Mouse (Mus musculus): ENCODE data around the gene Cyth2. TPM values are rescaled to one million over a fixed set of nuclear protein-coding genes. Genes with fewer than 3 reads are reported as not detected.

Cyth2 gene
- polyA plus RNA-seq, 1 experiment from 2014 or later: 271 TPM

DNA sequence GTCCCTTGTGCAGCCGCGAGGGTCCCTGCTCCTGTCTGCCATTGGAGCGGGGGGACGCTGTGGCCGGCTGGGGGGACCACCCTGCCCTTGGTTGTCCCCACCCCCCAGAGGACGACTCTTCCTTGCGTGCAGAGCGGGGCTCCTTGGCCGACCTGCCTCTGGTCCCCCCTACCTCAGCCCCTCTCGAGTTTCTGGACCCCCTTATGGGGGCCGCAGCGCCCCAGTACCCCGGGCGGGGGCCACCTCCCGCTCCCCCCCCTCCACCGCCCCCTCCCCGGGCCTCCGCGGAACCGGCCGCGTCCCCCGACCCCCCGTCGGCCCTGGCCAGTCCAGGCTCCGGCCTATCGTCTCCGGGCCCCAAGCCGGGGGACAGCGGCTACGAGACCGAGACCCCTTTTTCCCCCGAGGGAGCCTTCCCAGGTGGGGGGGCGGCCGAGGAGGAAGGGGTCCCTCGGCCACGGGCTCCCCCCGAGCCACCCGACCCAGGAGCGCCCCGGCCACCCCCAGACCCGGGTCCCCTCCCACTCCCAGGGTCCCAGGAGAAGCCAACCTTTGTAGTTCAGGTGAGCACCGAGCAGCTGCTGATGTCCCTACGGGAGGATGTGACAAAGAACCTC is 20.3 kb downstream of the Cyth2 start:
- no peak for ATAC-seq (ENCODE audit: low FRiP score, low read depth)
- Histone ChIP-seq H3K9me3 (no peaks in the 10 kb centered on the region; the same call in 1 of the 2 replicates), H3K4me2 (no peak overlapping the region), H3K9ac (no peak overlapping the region), H3K27ac (replicated peaks) (no peak overlapping the region), H3K36me3 (peaks cover 72% of the 10 kb centered on the region), H3K27me3 (no peaks in the 10 kb centered on the region), H3K4me1 (replicated peaks) (peaks cover 20% of the 10 kb centered on the region), H3K4me3 (no peak overlapping the region)
- 88% methylated on average over 38 of the region's 44 CpGs for WGBS

DNA sequence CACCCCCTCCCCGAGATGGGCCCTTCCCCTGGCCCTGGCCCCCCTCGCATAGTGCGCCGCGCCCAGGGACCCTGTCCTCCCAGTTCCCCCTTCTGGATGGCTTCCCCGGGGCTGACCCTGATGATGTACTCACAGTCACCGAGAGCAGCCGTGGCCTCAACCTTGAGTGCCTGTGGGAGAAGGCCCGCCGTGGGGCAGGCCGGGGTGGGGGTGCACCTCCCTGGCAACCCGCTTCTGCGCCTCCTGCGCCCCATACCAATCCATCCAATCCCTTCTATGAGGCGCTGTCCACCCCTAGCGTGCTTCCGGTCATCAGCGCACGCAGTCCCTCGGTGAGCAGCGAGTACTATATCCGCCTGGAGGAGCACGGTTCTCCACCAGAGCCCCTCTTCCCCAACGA is 21.1 kb downstream of the Cyth2 start:
- 90% methylated on average over 24 of the region's 24 CpGs for WGBS
- no peak for ATAC-seq (ENCODE audit: low FRiP score, low read depth)

DNA sequence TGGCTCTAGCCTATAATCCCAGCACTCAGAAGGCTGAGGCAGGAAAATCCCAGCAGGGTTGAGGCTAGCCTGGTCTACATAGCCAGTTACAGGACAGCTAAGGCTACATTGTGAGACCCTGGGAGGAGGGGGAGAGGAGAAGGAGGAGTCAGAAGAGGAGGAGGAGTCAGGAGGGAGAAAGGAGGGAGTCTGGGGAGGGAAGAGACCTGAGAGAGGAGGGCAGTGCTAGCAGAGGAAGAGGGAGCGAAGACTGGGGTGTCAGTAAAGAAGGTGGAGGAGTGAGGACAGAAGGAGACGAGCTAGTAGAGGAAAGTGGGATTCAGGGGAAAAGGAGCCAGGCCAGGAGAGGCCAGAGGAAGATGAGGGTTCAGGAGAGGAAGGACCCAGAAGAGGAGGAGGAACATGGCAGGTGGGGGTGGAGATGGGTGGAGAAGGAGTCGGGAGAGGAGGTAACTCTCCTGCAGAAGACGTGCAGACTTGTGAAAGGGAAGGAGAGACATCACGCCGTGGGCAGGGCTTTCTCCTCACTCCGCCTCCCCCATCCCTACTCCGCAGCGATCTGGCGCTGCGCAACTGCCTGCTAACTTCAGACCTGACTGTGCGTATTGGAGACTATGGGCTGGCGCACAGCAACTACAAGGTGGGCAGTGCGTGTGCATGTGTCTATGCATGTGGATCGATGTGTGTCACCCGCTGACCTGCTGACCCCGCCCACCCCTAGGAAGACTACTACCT is 22.5 kb downstream of the Cyth2 start:
- Histone ChIP-seq H3K4me1 (replicated peaks) (peaks cover 15% of the 10 kb centered on the region), H3K4me2 (no peak overlapping the region), H3K27me3 (no peaks in the 10 kb centered on the region), H3K36me3 (peaks cover 83% of the 10 kb centered on the region), H3K9ac (no peak overlapping the region), H3K9me3 (no peaks in the 10 kb centered on the region; the same call in 1 of the 2 replicates), H3K27ac (replicated peaks) (no peak overlapping the region), H3K4me3 (no peak overlapping the region)
- 77% methylated on average over 17 of the region's 17 CpGs for WGBS
- ATAC-seq (ENCODE audit: low FRiP score, low read depth): no peak

More for the DNA sequence above, 21.1 kb downstream of the Cyth2 start:
- Histone ChIP-seq H3K9me3 (no peaks in the 10 kb centered on the region; the same call in 1 of the 2 replicates), H3K27ac (replicated peaks) (no peak overlapping the region), H3K4me2 (no peak overlapping the region), H3K27me3 (no peaks in the 10 kb centered on the region), H3K4me1 (replicated peaks) (peaks cover 15% of the 10 kb centered on the region), H3K36me3 (peaks cover 80% of the 10 kb centered on the region), H3K4me3 (no peak overlapping the region), H3K9ac (no peak overlapping the region)

DNA sequence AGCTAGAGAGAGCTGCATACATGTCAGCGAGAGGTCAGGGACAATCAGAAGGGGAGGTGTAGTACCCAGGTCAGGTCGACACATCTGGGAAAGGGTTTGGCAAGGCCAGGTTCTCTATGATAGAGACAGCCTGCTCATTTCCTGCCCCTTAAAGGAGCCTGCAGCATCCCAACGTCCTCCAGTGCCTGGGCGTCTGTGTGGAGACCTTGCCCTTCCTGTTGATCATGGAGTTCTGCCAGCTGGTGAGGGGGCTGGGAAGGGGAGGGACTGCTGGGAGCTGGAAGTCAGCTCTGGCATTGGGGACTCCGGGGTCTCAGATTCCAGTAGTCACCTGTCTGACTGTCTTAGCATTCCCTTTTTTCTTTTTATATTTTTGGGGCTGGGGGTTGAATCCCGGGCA is 23.7 kb downstream of the Cyth2 start:
- no peak overlapping the region for H3K27ac ChIP-seq (replicated peaks)
- H3K4me3 ChIP-seq: no peak overlapping the region
- 75% methylated on average over 6 of the region's 6 CpGs for WGBS
- no peaks in the 10 kb centered on the region; the same call in 1 of the 2 replicates for H3K9me3 ChIP-seq
- H3K36me3 ChIP-seq: peaks cover 76% of the 10 kb centered on the region
- H3K27me3 ChIP-seq: no peaks in the 10 kb centered on the region
- peaks cover 19% of the 10 kb centered on the region for H3K4me1 ChIP-seq (replicated peaks)
- no peak for ATAC-seq (ENCODE audit: low FRiP score, low read depth)
- H3K4me2 ChIP-seq: no peak overlapping the region
- H3K9ac ChIP-seq: no peak overlapping the region

DNA sequence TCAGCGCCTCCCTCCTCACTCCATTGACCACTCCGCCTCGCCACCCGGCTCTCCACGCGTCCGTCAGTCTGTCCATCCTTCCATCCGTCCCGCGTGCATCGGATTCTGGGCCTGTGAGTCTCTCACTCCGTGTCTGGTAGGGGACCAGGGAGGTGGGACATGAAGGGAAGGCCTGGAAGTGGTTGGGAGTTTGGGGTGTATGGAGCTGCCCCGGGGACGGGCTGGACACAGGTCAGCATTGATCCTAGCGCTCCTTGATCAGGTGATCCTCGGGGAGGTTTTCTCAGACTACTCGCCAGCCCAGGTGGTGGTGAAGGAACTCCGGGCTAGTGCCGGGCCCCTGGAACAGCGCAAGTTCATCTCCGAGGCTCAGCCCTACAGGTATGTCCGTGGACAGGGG is 26.7 kb downstream of the Cyth2 start:
- Histone ChIP-seq H3K36me3 (peaks cover 49% of the 10 kb centered on the region), H3K4me2 (peak overlapping the region; percentile 64), H3K27ac (replicated peaks) (no peak overlapping the region), H3K4me1 (replicated peaks) (peaks cover 22% of the 10 kb centered on the region), H3K9me3 (no peaks in the 10 kb centered on the region; the same call in 1 of the 2 replicates), H3K27me3 (no peaks in the 10 kb centered on the region), H3K4me3 (peak overlapping the region; percentile 90; the same call in 1 of the 2 replicates), H3K9ac (no peak overlapping the region)
- 89% methylated on average over 22 of the region's 22 CpGs for WGBS
- ATAC-seq (ENCODE audit: low FRiP score, low read depth): no peak

DNA sequence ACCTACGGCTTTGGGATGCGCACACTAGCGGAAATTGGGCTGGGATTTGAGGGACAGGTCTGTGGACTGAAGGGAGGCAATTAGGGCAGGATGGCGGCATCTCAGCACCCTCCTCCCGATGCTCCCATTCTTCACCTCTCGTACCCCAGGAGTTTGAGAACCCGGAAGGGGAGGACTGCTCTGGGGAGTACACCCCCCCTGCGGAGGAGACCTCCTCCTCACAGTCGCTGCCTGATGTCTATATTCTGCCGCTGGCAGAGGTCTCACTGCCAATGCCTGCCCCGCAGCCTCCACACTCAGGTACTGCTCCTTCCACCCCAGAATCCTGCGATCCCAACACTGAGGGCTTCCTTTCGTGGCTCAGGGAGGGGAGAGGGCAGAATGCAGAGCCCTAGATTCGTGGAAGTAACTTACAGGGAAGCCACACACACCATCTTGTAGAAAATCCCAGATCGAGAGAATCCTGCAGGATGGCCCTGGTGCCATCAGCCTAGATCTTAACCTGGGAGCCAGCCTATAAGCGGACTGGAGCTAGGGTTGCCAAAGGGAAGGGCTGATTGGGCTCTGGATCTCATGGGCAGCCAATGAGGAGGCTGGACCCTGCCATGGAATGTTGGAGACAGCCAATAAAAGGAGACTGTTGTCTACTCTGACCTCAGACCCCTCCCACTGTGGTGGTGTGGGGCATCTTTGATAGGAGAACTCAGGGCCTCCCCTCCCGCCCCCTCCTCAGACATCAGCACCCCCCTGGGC is 27.5 kb downstream of the Cyth2 start:
- Histone ChIP-seq H3K27me3 (no peaks in the 10 kb centered on the region), H3K4me1 (replicated peaks) (peaks cover 22% of the 10 kb centered on the region), H3K27ac (replicated peaks) (peak overlapping the region; percentile 97), H3K36me3 (peaks cover 42% of the 10 kb centered on the region), H3K4me3 (peak overlapping the region; percentile 90), H3K9me3 (no peaks in the 10 kb centered on the region; the same call in 1 of the 2 replicates), H3K9ac (peak overlapping the region; percentile 96), H3K4me2 (peak overlapping the region; percentile 64)
- peak; percentile 21; the same call in 1 of the 2 replicates for ATAC-seq (ENCODE audit: low FRiP score, low read depth)
- WGBS: 9% methylated on average over 16 of the region's 17 CpGs

DNA sequence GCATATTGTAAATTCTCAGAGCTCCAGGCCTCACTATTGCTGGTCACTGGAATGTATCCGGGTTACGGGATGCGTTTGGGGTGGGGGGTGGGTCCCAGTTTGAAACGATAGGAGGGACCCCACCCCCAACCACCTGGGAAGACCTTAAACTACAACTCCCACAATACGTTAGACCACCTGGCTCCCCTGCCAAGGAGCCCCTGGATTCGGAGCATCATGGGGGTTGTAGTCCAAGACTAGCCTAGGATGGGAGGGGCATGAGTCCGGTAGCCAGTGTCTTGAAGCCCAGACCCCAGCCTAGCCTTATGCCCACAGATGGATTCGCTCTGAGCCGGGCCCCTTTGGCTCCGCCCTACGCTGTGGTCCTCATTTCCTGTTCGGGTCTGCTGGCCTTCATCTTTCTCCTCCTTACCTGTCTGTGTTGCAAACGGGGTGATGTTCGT is 28.2 kb downstream of the Cyth2 start:
- H3K9ac ChIP-seq: peak overlapping the region; percentile 96
- peak overlapping the region; percentile 64 for H3K4me2 ChIP-seq
- H3K4me1 ChIP-seq (replicated peaks): peaks cover 22% of the 10 kb centered on the region
- no peaks in the 10 kb centered on the region for H3K27me3 ChIP-seq
- H3K9me3 ChIP-seq: no peaks in the 10 kb centered on the region; the same call in 1 of the 2 replicates
- H3K27ac ChIP-seq (replicated peaks): peak overlapping the region; percentile 97
- H3K36me3 ChIP-seq: peaks cover 37% of the 10 kb centered on the region
- peak; percentile 39 for ATAC-seq (ENCODE audit: low FRiP score, low read depth)
- H3K4me3 ChIP-seq: peak overlapping the region; percentile 90
- 0% methylated on average over 14 of the region's 14 CpGs for WGBS

DNA sequence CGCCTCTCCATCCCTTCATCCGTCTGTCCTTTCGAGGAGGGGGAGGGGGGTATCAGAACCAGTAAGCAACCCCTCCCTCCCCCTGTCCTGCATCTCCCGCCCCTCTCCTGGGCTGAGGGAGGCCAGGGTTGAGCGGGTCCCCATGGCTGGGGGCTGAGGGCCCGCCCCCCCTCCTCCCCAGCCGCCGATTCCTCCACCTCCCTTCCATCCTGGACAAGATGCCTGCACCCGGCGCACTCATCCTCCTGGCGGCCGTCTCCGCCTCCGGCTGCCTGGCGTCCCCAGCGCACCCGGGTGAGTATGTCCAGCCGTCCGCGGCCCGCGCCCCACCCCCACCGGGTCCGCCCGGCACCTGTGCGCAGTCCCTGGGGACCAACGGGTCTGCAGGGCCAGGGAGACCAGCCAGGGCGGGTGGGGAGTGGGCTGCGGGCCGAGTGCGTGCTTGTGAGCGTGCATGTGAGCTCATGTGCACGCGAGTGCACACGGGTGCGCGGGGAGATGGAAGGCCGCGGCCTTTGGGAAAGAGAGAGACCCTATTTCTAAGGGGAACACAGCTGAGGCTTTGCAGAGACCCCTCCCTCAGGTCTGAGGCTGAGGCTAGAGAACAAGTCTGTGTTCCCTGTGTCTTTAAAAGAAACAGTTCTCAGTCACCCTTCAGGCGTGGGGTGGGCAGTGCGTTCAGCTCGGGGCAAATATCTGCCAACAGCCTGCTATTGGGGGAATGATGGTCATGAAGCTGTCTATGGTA is 28.8 kb downstream of the Cyth2 start:
- Histone ChIP-seq H3K4me2 (peak overlapping the region; percentile 64), H3K9ac (peak overlapping the region; percentile 96), H3K27me3 (no peaks in the 10 kb centered on the region), H3K4me1 (replicated peaks) (peaks cover 22% of the 10 kb centered on the region), H3K4me3 (peak overlapping the region; percentile 90), H3K27ac (replicated peaks) (peak overlapping the region; percentile 97), H3K9me3 (no peaks in the 10 kb centered on the region; the same call in 1 of the 2 replicates), H3K36me3 (peaks cover 31% of the 10 kb centered on the region)
- peak; percentile 2; the same call in 1 of the 2 replicates for ATAC-seq (ENCODE audit: low FRiP score, low read depth)
- under 1% methylated on average over 39 of the region's 42 CpGs for WGBS

DNA sequence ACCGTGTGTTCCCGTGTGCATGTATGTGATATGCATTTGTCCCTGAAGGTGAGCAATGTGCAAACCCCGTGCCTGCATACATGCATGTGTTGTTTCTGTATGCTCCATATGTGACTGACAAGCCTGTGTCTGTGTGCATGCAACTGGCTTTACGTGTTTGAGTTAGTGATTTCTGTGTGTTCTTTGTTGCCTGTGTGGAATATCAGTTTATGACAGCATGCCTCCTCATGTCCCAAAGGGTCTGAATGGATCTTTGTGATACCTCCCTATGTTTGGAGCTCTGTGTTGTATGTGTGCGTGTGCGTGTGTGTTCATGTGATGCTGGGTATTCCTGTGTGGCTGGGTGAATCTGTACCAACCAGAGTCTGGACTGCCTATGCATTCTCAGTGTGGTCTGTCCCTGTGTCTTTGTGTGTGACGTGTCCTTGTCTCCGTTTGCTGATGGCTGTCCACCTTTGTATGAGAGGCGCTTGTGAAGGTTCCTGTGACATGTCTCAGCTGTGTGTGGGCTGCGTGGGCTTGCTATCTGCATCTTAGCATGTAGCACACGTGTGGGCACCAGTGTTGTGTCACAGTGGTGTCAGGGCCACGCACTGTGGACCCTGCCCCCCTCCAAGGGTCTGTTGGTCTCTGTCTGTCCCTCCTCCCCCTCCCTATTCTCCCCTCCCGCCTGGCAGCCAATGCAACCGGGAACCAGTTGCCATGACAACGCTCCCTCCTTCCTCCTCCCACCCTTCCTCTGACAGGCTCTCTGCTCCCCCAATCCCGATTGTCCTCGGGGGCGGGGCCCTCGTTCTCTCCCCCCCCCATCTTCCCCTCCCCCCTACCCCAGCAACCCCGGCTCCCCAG is 29.6 kb downstream of the Cyth2 start, which contains the start of gene Sult2b1:
Sult2b1 (minus strand) TSS at position 146 of the 849 bp plus-strand sequence.
- Histone ChIP-seq H3K4me2 (peak within 1 kb of the TSS; percentile 64), H3K9me3 (no peaks in the 10 kb centered on the region; the same call in 1 of the 2 replicates), H3K4me1 (replicated peaks) (peaks cover 22% of the 10 kb centered on the region), H3K9ac (peak within 1 kb of the TSS; percentile 96), H3K27me3 (no peaks in the 10 kb centered on the region), H3K27ac (replicated peaks) (peak within 1 kb of the TSS; percentile 97), H3K4me3 (peak within 1 kb of the TSS; percentile 90), H3K36me3 (peaks cover 23% of the 10 kb centered on the region)
- WGBS: 9% methylated on average over 20 of the region's 20 CpGs
- peak; percentile 77 for ATAC-seq (ENCODE audit: low FRiP score, low read depth)

DNA sequence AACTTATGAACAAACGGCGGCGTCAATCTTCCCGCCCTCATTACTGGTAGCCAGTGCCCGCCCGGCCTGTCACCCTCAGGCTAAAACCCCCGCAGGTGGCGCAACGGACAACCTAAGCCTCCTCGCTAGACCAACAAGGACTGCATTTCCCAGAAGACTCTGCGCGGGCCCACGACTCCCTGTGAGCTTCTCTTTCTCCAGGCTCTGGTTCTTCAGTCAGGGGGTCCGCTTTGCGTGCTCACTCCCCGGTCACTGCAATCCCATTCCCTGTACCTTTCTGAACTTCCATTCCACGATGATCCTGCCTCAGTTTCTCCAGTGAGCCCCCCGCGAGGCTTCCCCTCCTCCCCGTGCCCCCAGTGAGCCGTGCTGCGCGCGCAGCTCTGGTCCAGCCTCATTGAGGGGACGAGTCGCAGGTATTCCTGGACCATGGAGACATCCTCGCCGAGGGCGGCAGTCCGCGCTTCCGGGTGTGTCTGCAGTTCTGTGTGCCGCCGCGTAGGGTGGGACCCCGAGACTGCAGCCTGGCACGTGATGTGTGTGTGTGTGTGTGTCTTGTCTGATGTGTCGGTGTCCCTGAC is 30.8 kb downstream of the Cyth2 start, which contains the start of gene Lmtk3:
Lmtk3 (plus strand) TSS at position 228 of the 581 bp plus-strand sequence.
- H3K4me1 ChIP-seq (replicated peaks): peaks cover 26% of the 10 kb centered on the region
- H3K27ac ChIP-seq (replicated peaks): peak within 1 kb of the TSS; percentile 97
- peaks cover 12% of the 10 kb centered on the region for H3K36me3 ChIP-seq
- H3K4me2 ChIP-seq: peak within 1 kb of the TSS; percentile 64
- H3K4me3 ChIP-seq: peak within 1 kb of the TSS; percentile 90
- WGBS: under 1% methylated on average over 38 of the region's 38 CpGs
- H3K9ac ChIP-seq: peak within 1 kb of the TSS; percentile 96
- ATAC-seq (ENCODE audit: low FRiP score, low read depth): peak; percentile 52
- no peaks in the 10 kb centered on the region for H3K9me3 ChIP-seq
- no peaks in the 10 kb centered on the region for H3K27me3 ChIP-seq

Measured in hindbrain, embryonic 15.5 days (tissue).